Mouse (Mus musculus) E14TG2a.4 (cell line): ENCODE data around the gene Dhx34.

Experiments used
- CTCF ChIP-seq: conservative IDR thresholded peaks from 2 replicates; pipeline ENCODE4 v1.5.1; 2014; ENCODE audit warnings: low read length
- NANOG ChIP-seq: IDR thresholded peaks from 2 replicates; pipeline ENCODE4 v1.6.1; 2014; ENCODE audit warnings: borderline replicate concordance, low read length, mixed read lengths
- POU5F1 ChIP-seq: IDR thresholded peaks from 2 replicates; pipeline ENCODE4 v1.6.1; 2014; ENCODE audit warnings: low read length, borderline replicate concordance

- TF ChIP-seq CTCF (no peak), POU5F1 (no peak), NANOG (no peak)
Measured at GRCm38 (mm10) chr7:16156105-16156714, 65.6 kb downstream of the Dhx34 start.
